Mouse (Mus musculus) left cerebral cortex, postnatal 36 days (tissue): Measurements from ENCODE around the gene Actr2. TPM values are rescaled to one million over a fixed set of nuclear protein-coding genes. Genes with fewer than 3 reads are reported as not detected.
"Not testable (repeated sequence)": the region's sequence is repeated elsewhere in the genome, so short reads cannot be mapped to it uniquely, and the experiment has no call there.

Experiments
- DNase-seq, 2 experiments: peaks; one replicate each; pipeline ENCODE4 v3.0.0; 2021 to 2022; ENCODE audit warnings: low spot score in 2 of 2, mixed read lengths in 1 of 2
- intact Hi-C: fragments of 180-260 bp; cut with DNase I; formaldehyde crosslinking; loops from one replicate; pipeline ENCODE4 v1.15.1; 2025
- total RNA-seq, 2 experiments: library from RNA; stranded (reverse); gene quantifications; 2 replicates each; pipeline ENCODE4 v1.2.3; 2021

Gene Actr2
- total RNA-seq, 2 experiments from 2014 or later, result 260 to 264 TPM

DNA sequence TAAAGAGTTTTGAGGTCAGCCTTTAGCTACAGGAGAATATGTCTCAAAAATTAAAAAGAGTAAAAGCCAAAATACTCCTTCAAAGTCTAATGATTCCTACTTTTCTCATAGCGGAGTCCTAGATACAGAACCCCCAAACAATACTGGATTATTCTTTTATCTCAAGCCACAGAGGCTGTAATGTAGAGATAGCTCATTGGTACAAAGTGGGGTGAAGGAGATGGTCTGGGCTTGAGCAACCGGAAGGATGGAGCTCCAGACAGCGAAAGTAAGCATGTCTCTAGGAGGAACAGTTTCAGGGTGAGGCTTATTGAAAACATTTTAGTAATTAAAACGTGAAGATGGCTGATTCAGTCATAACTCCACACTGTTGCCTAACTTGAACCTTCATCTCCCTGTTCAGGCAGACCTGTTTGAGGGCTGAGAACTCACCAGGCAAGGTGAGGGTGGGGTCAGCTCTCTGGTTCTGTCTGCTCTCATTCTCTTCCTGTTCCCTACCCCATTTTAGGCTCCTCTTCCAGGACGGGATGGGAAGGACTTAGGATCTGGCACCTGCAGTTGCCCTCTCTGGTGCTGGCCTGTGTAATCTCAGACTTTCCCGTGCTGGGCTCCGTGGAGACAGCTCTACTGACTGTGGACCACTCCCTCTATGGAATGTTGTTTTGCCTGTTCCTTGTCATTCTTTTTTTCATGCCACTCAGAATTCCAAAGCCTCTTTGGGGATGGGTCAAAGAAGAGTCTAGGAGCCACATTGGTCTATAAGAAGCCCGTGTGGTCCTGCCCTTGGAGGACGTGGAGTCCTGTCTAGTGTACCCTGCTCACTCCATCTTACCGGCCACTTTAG, 14.2 kb upstream of the Actr2 start:
- no peak for DNase-seq
- intact Hi-C loops, result no loop called here

DNA sequence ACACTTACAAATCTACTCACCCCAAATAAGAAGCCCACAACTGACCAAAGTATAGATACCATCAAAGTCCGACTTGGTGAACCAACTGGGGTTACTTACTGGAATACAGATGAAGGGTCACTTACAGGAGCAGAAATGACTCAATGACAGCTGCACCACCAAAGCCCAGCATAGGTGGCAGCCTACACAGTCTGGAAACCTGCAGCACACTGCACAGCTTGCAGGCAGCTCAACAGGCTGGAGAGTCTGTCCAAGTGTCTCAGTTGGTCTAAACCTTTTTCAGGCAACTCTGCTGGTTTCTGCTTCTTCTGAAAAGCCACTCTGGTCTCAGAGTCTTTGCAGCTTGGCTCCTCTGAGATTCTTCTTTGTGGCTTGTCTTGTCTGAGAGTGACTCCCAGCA, 12.7 kb upstream of the Actr2 start:
- DNase-seq, result no peak
- intact Hi-C loops, result no loop called here

- intact Hi-C loops, result no loop called here
- no peak for DNase-seq
Measured at GRCm38 (mm10) chr11:20116701-20117100, 4.0 kb upstream of the Actr2 start.

GRCm38 (mm10) chr11:20116030-20116551, 3.4 kb upstream of the Actr2 start:
- peak in 1 of 2 experiments; percentile 7 for DNase-seq

DNA sequence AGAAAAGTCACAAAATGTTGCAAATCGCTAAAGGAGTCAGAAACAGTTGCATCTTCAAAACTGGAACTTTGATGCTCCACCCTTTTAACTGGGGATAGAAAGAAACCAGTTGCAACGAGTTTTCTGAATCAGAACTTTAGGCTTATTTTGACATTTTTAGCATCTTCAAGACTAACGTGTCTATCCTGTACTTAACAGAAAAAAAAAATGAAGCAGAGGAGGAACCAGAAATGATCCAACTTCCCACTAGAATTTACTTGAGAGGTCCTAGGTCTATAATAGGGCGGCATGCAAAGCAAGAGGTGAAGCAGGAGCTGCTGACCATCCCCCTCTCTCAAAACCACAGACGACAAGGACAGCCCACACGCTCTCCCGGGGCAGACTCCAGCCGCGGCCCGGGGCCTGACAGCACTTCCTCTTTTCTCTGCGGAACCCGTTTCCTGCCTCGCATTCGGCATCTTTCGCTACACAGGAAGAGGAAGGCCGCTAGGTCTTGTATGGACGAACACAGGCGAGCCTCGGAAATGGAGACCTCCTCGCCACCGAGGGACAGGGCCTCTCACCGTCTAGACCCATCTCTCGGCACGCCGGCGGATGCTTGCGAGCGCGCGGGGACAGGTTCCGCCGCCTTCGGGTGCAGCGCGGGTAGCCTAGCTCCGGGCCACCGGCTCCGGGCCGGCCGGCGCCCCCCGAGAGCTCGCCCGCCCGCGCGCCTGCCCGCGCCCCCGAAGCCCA, 540 bp downstream of the Actr2 start:
- DNase-seq, result peak; percentile 74 to 79
- intact Hi-C loops, result no loop called here

More at GRCm38 (mm10) chr11:20116030-20116551, 3.4 kb upstream of the Actr2 start:
- intact Hi-C loops, result no loop called here

- intact Hi-C loops, result no loop called here
Measured at GRCm38 (mm10) chr11:20108151-20108550, 4.6 kb downstream of the Actr2 start.

GRCm38 (mm10) chr11:20107683-20108082, 5.0 kb downstream of the Actr2 start:
- no peak for DNase-seq
- intact Hi-C loops, result no loop called here

More at GRCm38 (mm10) chr11:20108151-20108550, 4.6 kb downstream of the Actr2 start:
- DNase-seq, result no peak

DNA sequence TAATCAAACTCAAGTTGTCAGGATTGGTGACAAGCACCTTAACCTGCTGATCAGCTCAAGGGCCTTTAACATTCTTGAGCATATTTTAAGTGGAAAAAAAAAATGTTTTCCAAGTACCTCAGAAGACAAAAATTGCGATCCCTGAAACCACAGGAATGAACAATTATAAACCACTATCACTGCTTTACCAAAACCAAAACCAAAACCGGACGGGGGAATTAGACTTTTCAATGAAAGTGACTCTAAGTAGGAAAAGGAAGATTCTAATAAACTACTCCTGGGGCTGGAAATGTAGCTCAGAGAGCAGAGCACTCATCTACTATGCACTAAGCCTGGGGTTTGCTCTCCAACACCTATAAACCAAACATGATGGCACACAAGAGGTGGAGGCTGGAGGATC, 5.8 kb downstream of the Actr2 start:
- intact Hi-C loops, result no loop called here
- DNase-seq, result no peak

GRCm38 (mm10) chr11:20103949-20104348, 8.8 kb downstream of the Actr2 start:
- intact Hi-C loops, result no loop called here
- DNase-seq, result no peak

- DNase-seq, result no peak
- intact Hi-C loops, result no loop called here
Measured at GRCm38 (mm10) chr11:20086306-20086705, 26.4 kb downstream of the Actr2 start.

DNA sequence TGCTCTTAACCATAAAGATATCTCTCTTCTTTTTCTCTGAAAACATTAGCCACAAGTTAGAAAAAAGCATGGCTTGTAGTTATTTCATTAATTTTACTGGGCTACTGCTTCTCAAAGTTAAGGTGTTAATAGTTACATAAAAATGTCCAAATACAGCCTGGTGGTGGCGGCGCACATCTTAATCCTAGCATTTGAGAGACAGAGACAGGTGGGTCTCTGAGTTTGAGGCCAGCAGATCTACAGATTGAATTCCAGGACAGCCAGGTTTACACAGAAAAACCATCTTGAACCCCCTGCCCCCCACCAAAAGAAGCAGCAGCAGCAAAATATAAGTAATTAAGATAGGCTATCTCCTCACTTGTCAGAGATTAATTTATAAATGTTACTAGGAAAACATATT, 27.1 kb downstream of the Actr2 start:
- no peak for DNase-seq
- intact Hi-C loops, result no loop called here

GRCm38 (mm10) chr11:20075415-20075814, 37.3 kb downstream of the Actr2 start:
- DNase-seq, result no peak
- intact Hi-C loops, result no loop called here

GRCm38 (mm10) chr11:20072826-20073225, 39.9 kb downstream of the Actr2 start:
- intact Hi-C loops, result loop anchor here (2.0 kb wide), 1 partner anchor 242 kb away; no protein-coding TSS in a partner anchor
- DNase-seq, result no peak

GRCm38 (mm10) chr11:20072174-20072573, 40.5 kb downstream of the Actr2 start:
- no peak for DNase-seq
- intact Hi-C loops, result loop anchor here (2.0 kb wide), 1 partner anchor 241 kb away; no protein-coding TSS in a partner anchor

DNA sequence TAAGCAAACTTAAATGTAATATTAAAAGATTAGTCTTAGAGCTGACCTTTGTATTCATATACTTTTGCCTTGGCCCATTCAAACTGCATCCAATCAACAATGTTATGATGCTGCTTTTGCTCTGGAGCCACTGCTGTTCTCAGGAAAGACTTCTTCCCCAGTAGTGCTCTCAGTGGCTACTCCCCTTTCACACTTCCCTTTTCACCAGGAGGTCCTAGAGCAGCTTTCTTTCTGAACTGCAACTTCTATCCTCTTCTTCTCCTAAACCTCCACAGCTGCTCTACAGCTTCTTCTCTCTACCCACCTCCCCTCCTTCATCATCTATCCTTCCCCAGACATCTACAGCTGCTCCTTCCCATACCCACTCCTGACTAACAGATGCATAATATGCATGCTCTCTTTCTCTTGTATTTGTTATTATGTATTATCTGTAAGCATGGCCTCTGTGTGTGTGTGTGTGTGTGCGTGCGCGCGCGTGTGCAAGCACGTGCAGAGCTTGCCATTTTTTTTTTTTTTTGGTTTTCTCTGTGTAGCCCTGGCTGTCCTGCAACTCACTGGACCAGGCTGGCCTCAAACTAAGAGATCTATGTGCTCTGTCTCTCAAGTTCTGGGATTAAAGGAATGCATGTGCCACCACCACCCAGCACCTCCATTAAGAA, 44.2 kb downstream of the Actr2 start:
- no peak for DNase-seq
- intact Hi-C loops, result loop anchor here (5.0 kb wide), 1 partner anchor 146 kb away; the partner anchor contains the start of gene Spred2

DNA sequence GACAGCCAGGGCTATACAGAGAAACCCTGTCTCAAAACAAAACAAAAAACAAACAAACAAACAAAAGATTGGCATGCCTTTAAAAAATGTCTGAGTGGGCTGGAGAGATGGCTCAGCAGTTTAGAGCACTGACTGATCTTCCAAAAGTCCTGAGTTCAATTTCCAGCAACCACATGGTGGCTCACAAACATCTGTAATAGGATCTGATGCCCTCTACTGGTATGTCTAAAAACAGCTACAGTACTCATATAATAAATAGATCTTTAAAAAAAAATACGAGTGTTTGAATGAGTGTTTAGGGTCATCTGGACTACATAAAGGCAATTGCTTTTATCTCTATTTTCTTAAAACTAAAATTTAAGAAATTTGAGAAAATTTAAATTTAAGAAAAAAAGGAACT, 45.2 kb downstream of the Actr2 start:
- intact Hi-C loops, result loop anchor here (5.0 kb wide), 1 partner anchor 145 kb away; the partner anchor contains the start of gene Spred2
- no peak for DNase-seq

DNA sequence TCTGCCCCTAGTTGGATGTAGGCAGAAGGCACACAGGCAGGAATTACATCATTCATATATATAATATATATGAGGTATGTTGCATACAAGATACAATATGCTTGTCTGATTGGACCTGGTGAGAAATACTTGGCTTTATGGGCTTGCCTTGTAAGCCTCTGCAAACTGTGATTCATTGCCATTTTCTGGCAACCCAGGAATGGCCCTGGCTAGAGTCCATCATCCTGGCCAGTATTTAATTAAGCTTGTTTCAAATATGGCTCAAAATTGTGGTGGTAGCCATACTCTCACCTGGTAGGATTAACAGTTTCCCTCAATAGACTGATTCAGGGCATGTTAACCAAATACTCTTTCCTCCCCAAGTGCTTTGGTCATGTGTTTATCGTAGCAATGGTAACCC, 46.6 kb downstream of the Actr2 start:
- DNase-seq, result no peak

DNA sequence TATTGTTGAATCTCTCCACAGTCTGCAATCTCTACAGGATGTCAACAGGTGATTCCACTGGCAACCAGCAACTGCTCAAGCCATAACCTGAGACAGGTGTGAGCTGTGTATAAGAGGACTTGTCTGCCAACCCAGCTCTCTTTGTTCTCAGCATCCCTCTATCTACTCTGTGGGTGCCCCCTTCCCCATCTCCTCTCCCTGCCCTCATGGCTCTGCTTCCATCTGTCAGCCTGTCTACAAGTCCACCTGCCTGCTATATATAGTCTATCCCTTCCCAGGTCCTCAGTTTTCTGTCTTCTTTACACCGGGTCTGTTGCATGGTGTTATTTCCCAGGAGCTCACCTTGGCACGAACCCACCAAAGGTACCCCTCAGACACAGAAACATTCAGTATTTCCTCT, 47.8 kb downstream of the Actr2 start:
- no peak for DNase-seq
- intact Hi-C loops, result loop anchor here (5.0 kb wide), 1 partner anchor 143 kb away; the partner anchor contains the start of gene Spred2

More for the DNA sequence above, 46.6 kb downstream of the Actr2 start:
- intact Hi-C loops, result loop anchor here (5.0 kb wide), 1 partner anchor 144 kb away; the partner anchor contains the start of gene Spred2

- DNase-seq, intact Hi-C loops: not testable (repeated sequence)
Measured at GRCm38 (mm10) chr11:20064086-20064485, 48.6 kb downstream of the Actr2 start.

DNA sequence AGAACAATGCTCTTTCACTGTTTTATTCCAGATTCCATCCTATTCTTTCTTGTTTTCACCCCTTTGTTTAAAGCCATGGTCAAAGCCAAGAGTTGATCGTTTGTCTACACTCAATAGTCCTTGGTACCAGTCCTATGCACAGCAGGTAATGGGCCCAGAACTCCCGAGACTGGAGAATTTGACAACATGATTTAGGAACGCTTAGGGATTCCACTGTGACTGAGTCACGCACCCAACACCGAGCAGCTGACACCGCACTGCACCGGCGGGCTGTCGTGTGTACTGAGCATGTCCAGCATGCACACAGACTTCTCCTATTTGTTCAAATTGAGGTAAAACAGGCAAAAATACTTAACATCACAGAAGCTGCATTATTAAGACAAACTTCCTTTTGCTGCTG, 49.9 kb downstream of the Actr2 start:
- intact Hi-C loops, DNase-seq: not testable (repeated sequence)
